Mouse (Mus musculus) heart, embryonic 12.5 days (tissue): ENCODE results near the gene Tmem219. TPM values are rescaled to one million over a fixed set of nuclear protein-coding genes. Genes with fewer than 3 reads are reported as not detected.
A peak's percentile ranks its signal among the peaks of the same experiment; 100 is the strongest.
"Not testable (repeated sequence)": the region's sequence is repeated elsewhere in the genome, so short reads cannot be mapped to it uniquely, and the experiment has no call there.

Source experiments
- ATAC-seq: fragments of 200-750 bp; cut with Nextera tagmentation; 2 replicates; pipeline ENCODE4 v1.8.0; 2017; ENCODE audit warnings: moderate TSS enrichment, moderate library complexity; ENCODE audit not compliant: insufficient number of reproducible peaks, low FRiP score
- H3K27ac ChIP-seq: fragments of 300-500 bp; sonication (generic); 2 replicates; pipeline ENCODE4 v1.5.1; 2016; ENCODE audit warnings: mild to moderate bottlenecking, moderate library complexity; ENCODE audit not compliant: poor library complexity, severe bottlenecking
- H3K27me3 ChIP-seq: fragments of 300-500 bp; sonication (generic); replicated peaks from 2 replicates; pipeline ENCODE4 v1.6.1; 2016; ENCODE audit warnings: mild to moderate bottlenecking, moderate library complexity
- H3K36me3 ChIP-seq: fragments of 300-500 bp; sonication (generic); 2 replicates; pipeline ENCODE4 v1.6.1; 2016; ENCODE audit warnings: mild to moderate bottlenecking, moderate library complexity
- H3K4me1 ChIP-seq: fragments of 300-500 bp; sonication (generic); replicated peaks from 2 replicates; pipeline ENCODE4 v1.6.1; 2016; ENCODE audit warnings: mild to moderate bottlenecking
- H3K4me2 ChIP-seq: fragments of 300-500 bp; sonication (generic); 2 replicates; pipeline ENCODE4 v1.6.1; 2016; ENCODE audit warnings: mild to moderate bottlenecking, moderate library complexity
- H3K4me3 ChIP-seq: fragments of 300-500 bp; sonication (generic); 2 replicates; pipeline ENCODE4 v1.5.1; 2016; ENCODE audit warnings: mild to moderate bottlenecking
- H3K9ac ChIP-seq: fragments of 300-500 bp; sonication (generic); 2 replicates; pipeline ENCODE4 v1.6.1; 2016; ENCODE audit warnings: mild to moderate bottlenecking, moderate library complexity
- H3K9me3 ChIP-seq: fragments of 300-500 bp; sonication (generic); replicated peaks from 2 replicates; pipeline ENCODE4 v1.6.1; 2016; ENCODE audit warnings: mild to moderate bottlenecking, moderate library complexity
- WGBS: fragments of 180-500 bp; shearing (Covaris S2); methylation state at CpG from one replicate; pipeline ENCODE4 v1.1.7; 2016; 5-methylcytosine and 5-hydroxymethylcytosine counted together
- polyA plus RNA-seq: library from polyadenylated mRNA; unstranded; fragments of >200 nt; fragmentation: Nextera tagmentation; extraction: Ambion mirVana; gene quantifications from 2 replicates; pipeline ENCODE4 v1.2.1, GENCODE M21; 2016

Tmem219 gene
- polyA plus RNA-seq, 1 experiment from 2014 or later = 19.9 TPM

GRCm38 (mm10) chr7:126921563-126921962, 1.2 kb downstream of the Tmem219 start:
- H3K27me3 ChIP-seq = no peaks in the 10 kb centered on the region
- H3K4me3 ChIP-seq = no peak overlapping the region
- H3K36me3 ChIP-seq = no peaks in the 10 kb centered on the region
- no peak overlapping the region for H3K9ac ChIP-seq
- no peak overlapping the region for H3K4me2 ChIP-seq
- ATAC-seq = no peak
- H3K4me1 ChIP-seq = 0 out of 2 replicates have a peak, but pooled peaks cover 3% of the 10 kb centered on the region
- no peak overlapping the region for H3K27ac ChIP-seq
- H3K9me3 ChIP-seq = no peaks in the 10 kb centered on the region
- WGBS = 75% methylated on average over 2 of the region's 2 CpGs

- H3K9ac ChIP-seq = no peak overlapping the region
- no peak overlapping the region for H3K4me2 ChIP-seq
- no peaks in the 10 kb centered on the region for H3K27me3 ChIP-seq
These were observed 2.7 kb downstream of the Tmem219 start for GRCm38 (mm10) chr7:126919973-126920372.

GRCm38 (mm10) chr7:126918356-126918755, 4.4 kb downstream of the Tmem219 start:
- H3K9ac ChIP-seq, H3K4me2 ChIP-seq, ATAC-seq, H3K4me1 ChIP-seq, H3K27me3 ChIP-seq, H3K36me3 ChIP-seq, H3K27ac ChIP-seq, H3K4me3 ChIP-seq, H3K9me3 ChIP-seq: not testable (repeated sequence)
- WGBS = 45% methylated on average over 4 of the region's 4 CpGs

More at GRCm38 (mm10) chr7:126919973-126920372, 2.7 kb downstream of the Tmem219 start:
- Histone ChIP-seq H3K27ac (no peak overlapping the region), H3K9me3 (no peaks in the 10 kb centered on the region), H3K4me1 (no peaks in the 10 kb centered on the region), H3K4me3 (no peak overlapping the region), H3K36me3 (no peaks in the 10 kb centered on the region)
- no peak for ATAC-seq
- WGBS = 80% methylated on average over 4 of the region's 4 CpGs

GRCm38 (mm10) chr7:126914844-126915243, 7.9 kb downstream of the Tmem219 start:
- Histone ChIP-seq H3K9me3 (no peaks in the 10 kb centered on the region), H3K27me3 (no peaks in the 10 kb centered on the region), H3K27ac (no peak overlapping the region), H3K36me3 (no peaks in the 10 kb centered on the region), H3K9ac (no peak overlapping the region), H3K4me2 (no peak overlapping the region), H3K4me3 (no peak overlapping the region), H3K4me1 (no peaks in the 10 kb centered on the region)
- WGBS = 78% methylated on average over 3 of the region's 3 CpGs
- no peak for ATAC-seq

GRCm38 (mm10) chr7:126905590-126905989, 17.1 kb downstream of the Tmem219 start:
- Histone ChIP-seq H3K4me1 (no peaks in the 10 kb centered on the region), H3K27me3 (no peaks in the 10 kb centered on the region), H3K27ac (no peak overlapping the region), H3K9ac (no peak overlapping the region), H3K9me3 (no peaks in the 10 kb centered on the region), H3K4me3 (no peak overlapping the region), H3K4me2 (no peak overlapping the region), H3K36me3 (no peaks in the 10 kb centered on the region)
- WGBS = 62% methylated on average over 3 of the region's 3 CpGs
- ATAC-seq = no peak

GRCm38 (mm10) chr7:126899781-126900180, 22.9 kb downstream of the Tmem219 start:
- peaks cover 11% of the 10 kb centered on the region for H3K4me1 ChIP-seq
- H3K27me3 ChIP-seq, H3K9ac ChIP-seq, H3K9me3 ChIP-seq, ATAC-seq, H3K4me3 ChIP-seq, H3K36me3 ChIP-seq, H3K4me2 ChIP-seq, H3K27ac ChIP-seq: not testable (repeated sequence)
- WGBS = 88% methylated on average over 8 of the region's 9 CpGs

GRCm38 (mm10) chr7:126898102-126898990, 24.4 kb downstream of the Tmem219 start:
- Histone ChIP-seq H3K4me3 (peak overlapping the region; percentile 64), H3K4me1 (peaks cover 11% of the 10 kb centered on the region), H3K36me3 (no peaks in the 10 kb centered on the region), H3K27me3 (no peaks in the 10 kb centered on the region), H3K4me2 (peak overlapping the region; percentile 72), H3K9ac (peak overlapping the region; percentile 80), H3K27ac (peak overlapping the region; percentile 44; the same call in 1 of the 2 replicates), H3K9me3 (no peaks in the 10 kb centered on the region)
- peak; percentile 97 for ATAC-seq
- 12% methylated on average over 37 of the region's 37 CpGs for WGBS

GRCm38 (mm10) chr7:126897390-126898101, 25.2 kb downstream of the Tmem219 start:
- peaks cover 11% of the 10 kb centered on the region for H3K4me1 ChIP-seq
- H3K36me3 ChIP-seq = no peaks in the 10 kb centered on the region
- ATAC-seq = peak; percentile 73
- H3K4me3 ChIP-seq = peak overlapping the region; percentile 64
- peak overlapping the region; percentile 80 for H3K9ac ChIP-seq
- H3K9me3 ChIP-seq = no peaks in the 10 kb centered on the region
- peak overlapping the region; percentile 72 for H3K4me2 ChIP-seq
- WGBS = 18% methylated on average over 16 of the region's 16 CpGs
- H3K27ac ChIP-seq = peak overlapping the region; percentile 44; the same call in 1 of the 2 replicates
- H3K27me3 ChIP-seq = no peaks in the 10 kb centered on the region

- ATAC-seq = no peak
- Histone ChIP-seq H3K4me1 (peaks cover 11% of the 10 kb centered on the region), H3K27me3 (no peaks in the 10 kb centered on the region), H3K9ac (no peak overlapping the region), H3K9me3 (no peaks in the 10 kb centered on the region), H3K4me3 (no peak overlapping the region), H3K36me3 (0 out of 2 replicates have a peak, but pooled peaks cover under 1% of the 10 kb centered on the region), H3K4me2 (no peak overlapping the region), H3K27ac (no peak overlapping the region)
- 78% methylated on average over 5 of the region's 5 CpGs for WGBS
These were observed 25.8 kb downstream of the Tmem219 start for GRCm38 (mm10) chr7:126896912-126897311.

GRCm38 (mm10) chr7:126888852-126889251, 33.9 kb downstream of the Tmem219 start:
- ATAC-seq = no peak
- H3K4me3 ChIP-seq = no peak overlapping the region
- H3K36me3 ChIP-seq = peaks cover 14% of the 10 kb centered on the region
- H3K9ac ChIP-seq = no peak overlapping the region
- no peak overlapping the region for H3K4me2 ChIP-seq
- no peaks in the 10 kb centered on the region for H3K9me3 ChIP-seq
- H3K27ac ChIP-seq = no peak overlapping the region
- no peaks in the 10 kb centered on the region for H3K27me3 ChIP-seq
- WGBS = 44% methylated on average over 7 of the region's 7 CpGs
- 0 out of 2 replicates have a peak, but pooled peaks cover 2% of the 10 kb centered on the region for H3K4me1 ChIP-seq

- Histone ChIP-seq H3K27ac (no peak overlapping the region), H3K9ac (no peak overlapping the region), H3K4me1 (peaks cover 13% of the 10 kb centered on the region), H3K36me3 (peaks cover 14% of the 10 kb centered on the region), H3K9me3 (no peaks in the 10 kb centered on the region), H3K4me2 (no peak overlapping the region), H3K27me3 (no peaks in the 10 kb centered on the region), H3K4me3 (no peak overlapping the region)
- WGBS = 82% methylated on average over 5 of the region's 5 CpGs
- ATAC-seq = no peak
These were observed 35.4 kb downstream of the Tmem219 start for GRCm38 (mm10) chr7:126887281-126887680.
